Mouse (Mus musculus): ENCODE results near the gene Rbmxl1.

DNA sequence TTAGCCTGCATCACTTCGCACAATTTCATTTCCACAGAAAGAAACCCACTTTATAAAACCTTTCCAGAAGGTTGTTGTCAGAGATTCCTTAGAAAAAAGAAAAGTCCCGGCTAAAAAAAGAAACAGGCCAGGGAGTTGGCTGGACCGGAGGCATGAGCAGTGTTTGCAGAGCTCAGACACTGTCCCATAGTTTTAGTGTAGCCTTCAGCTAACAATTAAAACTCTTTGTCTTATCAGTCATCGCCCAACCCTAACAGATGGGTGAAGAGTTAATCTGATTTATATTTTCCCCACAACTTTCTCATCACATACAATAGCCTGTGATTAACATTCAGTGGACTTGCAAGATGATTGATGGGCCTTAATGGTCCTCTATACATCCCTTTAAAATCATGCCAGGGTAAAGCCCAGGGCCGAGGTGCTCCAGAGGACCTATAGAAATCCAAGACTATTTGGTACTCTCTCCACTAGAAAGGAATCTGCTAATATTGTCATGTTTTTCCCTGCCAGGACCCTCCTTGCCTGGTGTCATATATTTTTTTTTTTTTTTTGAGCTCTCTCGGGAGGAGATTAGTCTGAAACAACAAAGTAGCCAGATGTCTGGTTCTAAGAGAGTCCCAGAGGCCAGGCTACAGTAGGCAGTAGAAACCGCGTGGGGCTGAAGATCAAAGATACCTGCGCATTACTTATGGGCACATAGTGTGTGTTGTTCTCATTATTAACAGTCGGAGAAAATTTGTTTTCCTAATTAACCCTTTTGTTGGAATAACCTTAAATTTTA lies 41.5 kb upstream of the Rbmxl1 start:
- TF ChIP-seq POLR2A (IDR thresholded peaks at IDR 0.05; ENCODE audit: low read depth, low read length) (no peak), CTCF (IDR thresholded peaks at IDR 0.05; ENCODE audit: extremely low read depth, insufficient read depth, insufficient read length, insufficient replicate concordance) (no peak)

Data from spleen, adult 2 months (tissue).